Mouse (Mus musculus): ENCODE measurements around the gene Epb41l3.

GRCm38 (mm10) chr17:69303579-69304274, 228.2 kb downstream of the Epb41l3 start:
- TF ChIP-seq CTCF (IDR thresholded peaks at IDR 0.05 in 2 of 3, conservative IDR thresholded peaks at IDR 0.05 in 1 of 3; ENCODE audit: control insufficient read depth in 1 of 3, insufficient read depth in 1 of 3, low read depth in 2 of 3, low read length in 3 of 3, poor library complexity in 1 of 3, severe bottlenecking in 1 of 3) (no peak), GABPA (IDR thresholded peaks at IDR 0.05; ENCODE audit: low read depth, low read length) (no peak)

Measured in MEL (cell line).